Mouse (Mus musculus): ENCODE measurements at regions not wholly inside any gene's neighbourhood (a gene's known extent, or its start where the extent isn't known, plus 50 kb on each side); places are given as distances from the start of the nearest gene placed in this dataset.
A peak's percentile ranks its signal among the peaks of the same experiment; 100 is the strongest.

GRCm38 (mm10) chr7:129778842-129779421 lies 187.3 kb downstream of the Wdr11 start:
- TF ChIP-seq POLR2A (IDR thresholded peaks at IDR 0.05; ENCODE audit: insufficient read depth, low read depth, low read length) (no peak), CTCF (IDR thresholded peaks at IDR 0.05; ENCODE audit: insufficient read depth, low read depth, low read length) (no peak)
- H3K27ac ChIP-seq (ENCODE audit: insufficient read depth, low read depth, low read length): peak overlapping the region; percentile 40; the same call in 1 of the 2 replicates
- WGBS: 27% methylated on average over 13 of the region's 13 CpGs
- no peak overlapping the region for H3K4me3 ChIP-seq (ENCODE audit: insufficient read depth, low read depth, low read length)
- H3K4me1 ChIP-seq (ENCODE audit: control insufficient read depth, insufficient read depth, low read length): peaks cover 20% of the 10 kb centered on the region

DNA sequence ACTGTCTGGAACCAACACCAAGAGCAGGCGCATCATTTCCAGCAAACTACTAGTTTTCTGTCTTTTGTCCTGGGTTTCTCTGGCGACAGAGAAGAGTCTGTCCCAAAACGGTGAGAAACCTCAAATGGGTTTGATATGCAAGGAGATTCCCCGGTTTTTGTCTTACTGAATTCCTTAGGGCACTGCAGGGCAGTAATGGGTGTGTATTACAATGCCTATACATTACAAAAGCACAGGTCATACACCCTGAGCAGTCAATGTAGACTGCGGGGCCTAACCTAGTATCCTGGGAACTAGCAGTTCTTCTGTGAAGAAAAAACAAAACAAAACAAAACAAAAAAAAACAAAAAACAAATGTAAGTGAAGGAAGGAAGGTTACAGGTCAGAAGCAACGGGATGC lies 188.3 kb downstream of the Wdr11 start:
- Histone ChIP-seq H3K4me3 (ENCODE audit: insufficient read depth, low read depth, low read length) (no peak overlapping the region), H3K4me1 (ENCODE audit: control insufficient read depth, insufficient read depth, low read length) (peaks cover 14% of the 10 kb centered on the region), H3K27ac (ENCODE audit: insufficient read depth, low read depth, low read length) (no peak overlapping the region)
- TF ChIP-seq POLR2A (IDR thresholded peaks at IDR 0.05; ENCODE audit: insufficient read depth, low read depth, low read length) (no peak), CTCF (IDR thresholded peaks at IDR 0.05; ENCODE audit: insufficient read depth, low read depth, low read length) (no peak)
- 83% methylated on average over 6 of the region's 6 CpGs for WGBS

- 72% methylated on average over 3 of the region's 3 CpGs for WGBS
- TF ChIP-seq POLR2A (IDR thresholded peaks at IDR 0.05; ENCODE audit: insufficient read depth, low read depth, low read length) (no peak), CTCF (IDR thresholded peaks at IDR 0.05; ENCODE audit: insufficient read depth, low read depth, low read length) (no peak)
- Histone ChIP-seq H3K4me1 (ENCODE audit: control insufficient read depth, insufficient read depth, low read length) (peaks cover 10% of the 10 kb centered on the region), H3K4me3 (ENCODE audit: insufficient read depth, low read depth, low read length) (no peak overlapping the region), H3K27ac (ENCODE audit: insufficient read depth, low read depth, low read length) (no peak overlapping the region)
These were observed 190.1 kb downstream of the Wdr11 start for GRCm38 (mm10) chr7:129781756-129782155.

GRCm38 (mm10) chr7:129784966-129785365 lies 193.3 kb downstream of the Wdr11 start:
- TF ChIP-seq CTCF (IDR thresholded peaks at IDR 0.05; ENCODE audit: insufficient read depth, low read depth, low read length) (no peak), POLR2A (IDR thresholded peaks at IDR 0.05; ENCODE audit: insufficient read depth, low read depth, low read length) (no peak)
- WGBS: 90% methylated on average over 4 of the region's 4 CpGs
- Histone ChIP-seq H3K4me1 (ENCODE audit: control insufficient read depth, insufficient read depth, low read length) (no peaks in the 10 kb centered on the region), H3K4me3 (ENCODE audit: insufficient read depth, low read depth, low read length) (no peak overlapping the region), H3K27ac (ENCODE audit: insufficient read depth, low read depth, low read length) (no peak overlapping the region)

DNA sequence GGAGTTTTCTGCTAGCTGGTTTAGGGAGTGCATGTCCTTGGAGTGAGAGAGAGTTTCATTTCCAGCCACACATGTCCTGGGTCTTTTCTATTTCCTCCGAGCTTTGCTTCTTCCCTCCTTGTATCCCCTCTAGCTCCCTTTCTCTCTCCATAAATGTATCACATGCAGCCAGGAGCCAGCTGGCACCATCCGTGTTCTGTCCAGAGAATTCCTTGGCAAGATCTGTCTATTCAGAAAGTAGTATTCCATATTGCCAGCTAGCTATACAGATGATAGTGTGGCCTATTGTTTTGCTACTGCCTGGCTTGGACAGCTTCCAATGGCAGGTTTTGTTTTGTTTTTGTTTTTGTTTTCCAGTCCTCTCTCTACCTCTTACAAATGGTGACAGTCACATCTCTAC lies 195.3 kb downstream of the Wdr11 start:
- Histone ChIP-seq H3K4me3 (ENCODE audit: insufficient read depth, low read depth, low read length) (no peak overlapping the region), H3K27ac (ENCODE audit: insufficient read depth, low read depth, low read length) (no peak overlapping the region), H3K4me1 (ENCODE audit: control insufficient read depth, insufficient read depth, low read length) (no peaks in the 10 kb centered on the region)
- WGBS: 51% methylated on average over 2 of the region's 2 CpGs
- no peak for TF ChIP-seq POLR2A (IDR thresholded peaks at IDR 0.05; ENCODE audit: insufficient read depth, low read depth, low read length)
- no peak for TF ChIP-seq CTCF (IDR thresholded peaks at IDR 0.05; ENCODE audit: insufficient read depth, low read depth, low read length)

GRCm38 (mm10) chr7:129787736-129788135 lies 196.1 kb downstream of the Wdr11 start:
- H3K4me3 ChIP-seq (ENCODE audit: insufficient read depth, low read depth, low read length): no peak overlapping the region
- H3K4me1 ChIP-seq (ENCODE audit: control insufficient read depth, insufficient read depth, low read length): no peaks in the 10 kb centered on the region
- TF ChIP-seq POLR2A (IDR thresholded peaks at IDR 0.05; ENCODE audit: insufficient read depth, low read depth, low read length) (no peak), CTCF (IDR thresholded peaks at IDR 0.05; ENCODE audit: insufficient read depth, low read depth, low read length) (no peak)
- WGBS: 96% methylated on average over 2 of the region's 2 CpGs
- no peak overlapping the region for H3K27ac ChIP-seq (ENCODE audit: insufficient read depth, low read depth, low read length)

DNA sequence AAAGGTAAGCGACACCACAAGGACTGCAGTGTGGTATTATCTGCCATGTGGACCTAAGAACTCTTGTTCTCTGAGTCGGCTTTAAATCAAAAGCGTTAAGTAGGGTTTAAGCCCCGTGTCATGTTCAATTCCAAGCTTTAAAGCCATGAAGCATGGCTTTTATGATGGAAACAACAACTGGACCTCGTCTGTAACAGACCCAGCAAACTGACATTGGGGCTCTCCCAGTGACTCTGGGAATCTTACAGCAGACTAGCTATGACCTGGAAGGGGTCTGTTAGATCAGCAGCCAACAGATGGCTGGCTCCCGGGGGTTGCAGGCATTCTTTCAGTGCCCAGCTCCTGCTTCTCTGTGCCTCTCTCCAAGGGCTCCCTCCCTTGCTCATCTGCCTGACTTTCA lies 197.8 kb downstream of the Wdr11 start:
- 83% methylated on average over 6 of the region's 6 CpGs for WGBS
- Histone ChIP-seq H3K4me3 (ENCODE audit: insufficient read depth, low read depth, low read length) (no peak overlapping the region), H3K4me1 (ENCODE audit: control insufficient read depth, insufficient read depth, low read length) (no peaks in the 10 kb centered on the region), H3K27ac (ENCODE audit: insufficient read depth, low read depth, low read length) (no peak overlapping the region)
- TF ChIP-seq CTCF (IDR thresholded peaks at IDR 0.05; ENCODE audit: insufficient read depth, low read depth, low read length): no peak
- TF ChIP-seq POLR2A (IDR thresholded peaks at IDR 0.05; ENCODE audit: insufficient read depth, low read depth, low read length): no peak

DNA sequence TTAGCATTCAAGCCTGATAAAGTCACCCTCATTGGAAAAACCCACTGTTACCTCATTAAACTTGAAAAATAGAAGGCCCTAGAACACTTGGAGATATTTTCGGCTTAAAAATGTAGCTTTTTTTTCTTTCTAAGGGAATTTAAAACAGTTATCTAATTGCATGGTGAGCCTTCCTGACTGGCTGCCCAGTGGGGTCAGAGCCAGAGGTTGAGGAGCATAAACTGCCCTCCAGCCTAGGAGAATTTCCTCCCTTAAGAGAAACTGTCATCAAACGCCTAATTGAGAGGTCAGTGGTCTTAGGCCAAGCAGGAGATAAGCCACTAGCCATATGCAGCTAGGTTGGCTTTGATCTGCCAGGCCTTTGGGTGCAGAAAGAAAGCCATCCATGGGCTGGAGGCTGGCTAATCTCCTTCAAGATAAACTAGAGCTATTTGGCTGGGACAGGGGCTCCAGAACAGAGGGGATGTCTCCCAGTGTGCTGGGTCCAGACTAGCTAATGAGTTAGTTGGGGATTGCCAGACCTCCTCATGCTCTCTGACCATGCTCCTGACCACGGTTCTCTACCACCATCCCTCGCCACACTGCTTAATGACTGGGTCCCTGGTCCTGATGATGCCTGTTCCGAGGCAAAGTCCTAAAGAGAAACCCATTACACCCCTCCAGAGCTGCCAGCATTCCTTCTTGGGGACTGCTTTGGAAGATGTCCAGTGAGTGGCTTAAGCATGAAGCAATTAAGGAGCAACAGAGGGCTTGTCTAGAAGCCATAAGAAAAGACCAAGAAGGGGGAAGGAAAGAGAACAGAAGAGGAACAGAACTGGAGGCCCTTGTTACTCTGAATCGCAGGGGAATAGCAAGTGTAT lies 199.2 kb downstream of the Wdr11 start:
- Histone ChIP-seq H3K27ac (ENCODE audit: insufficient read depth, low read depth, low read length) (no peak overlapping the region), H3K4me3 (ENCODE audit: insufficient read depth, low read depth, low read length) (no peak overlapping the region), H3K4me1 (ENCODE audit: control insufficient read depth, insufficient read depth, low read length) (no peaks in the 10 kb centered on the region)
- 75% methylated on average over 6 of the region's 6 CpGs for WGBS
- TF ChIP-seq POLR2A (IDR thresholded peaks at IDR 0.05; ENCODE audit: insufficient read depth, low read depth, low read length) (no peak), CTCF (IDR thresholded peaks at IDR 0.05; ENCODE audit: insufficient read depth, low read depth, low read length) (no peak)

DNA sequence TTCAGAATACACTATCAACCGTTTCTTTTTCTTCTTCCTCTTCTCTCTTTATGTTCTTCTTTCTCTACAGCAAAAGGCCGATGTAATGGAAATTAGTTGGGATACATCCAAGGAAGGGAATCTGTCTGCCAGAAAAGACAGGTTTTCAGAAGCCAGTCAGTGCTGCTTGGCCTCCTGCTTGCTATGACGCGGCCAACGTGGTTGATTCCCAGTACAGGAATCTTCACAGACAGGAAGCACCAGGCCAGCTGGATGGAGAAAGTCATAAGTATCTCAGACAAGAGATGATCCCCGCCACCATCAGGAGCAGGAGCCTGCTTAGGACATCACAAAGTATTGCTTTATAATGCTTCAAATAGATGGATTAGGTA lies 199.8 kb downstream of the Wdr11 start:
- 64% methylated on average over 6 of the region's 6 CpGs for WGBS
- no peak for TF ChIP-seq CTCF (IDR thresholded peaks at IDR 0.05; ENCODE audit: insufficient read depth, low read depth, low read length)
- no peak for TF ChIP-seq POLR2A (IDR thresholded peaks at IDR 0.05; ENCODE audit: insufficient read depth, low read depth, low read length)
- H3K4me1 ChIP-seq (ENCODE audit: control insufficient read depth, insufficient read depth, low read length): no peaks in the 10 kb centered on the region
- no peak overlapping the region for H3K27ac ChIP-seq (ENCODE audit: insufficient read depth, low read depth, low read length)
- H3K4me3 ChIP-seq (ENCODE audit: insufficient read depth, low read depth, low read length): no peak overlapping the region

All from olfactory bulb, adult 2 months (tissue).